Mouse (Mus musculus): Measurements from ENCODE around the gene Iqcf3.

DNA sequence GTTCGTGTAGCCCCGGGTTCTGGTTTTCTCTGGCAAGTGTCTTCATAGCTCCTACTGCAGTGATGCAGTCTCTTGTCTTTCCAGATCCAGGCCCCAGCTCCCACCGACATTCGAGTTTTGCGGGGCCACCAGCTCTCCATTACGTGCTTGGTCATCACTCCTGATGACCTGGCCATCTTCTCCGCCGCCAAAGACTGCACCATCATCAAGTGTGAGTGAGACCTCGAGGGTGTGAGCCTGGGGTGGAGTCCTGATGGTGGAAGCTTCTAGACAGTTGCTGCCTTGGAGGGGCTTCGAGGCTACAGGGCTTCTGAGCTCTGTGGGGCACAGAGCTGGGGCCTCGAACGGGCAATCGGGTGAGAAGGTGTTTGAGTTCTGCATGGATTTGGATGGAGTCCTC is 79.8 kb downstream of the Iqcf3 start:
- TF ChIP-seq CTCF (IDR thresholded peaks at IDR 0.05; ENCODE audit: low read depth) (no peak), EP300 (IDR thresholded peaks at IDR 0.05; ENCODE audit: low read depth) (no peak)

Measured in liver, postnatal 0 days (tissue).